Mouse (Mus musculus): ENCODE data around the gene Hsd3b6.
"Not testable (repeated sequence)": the region's sequence is repeated elsewhere in the genome, so short reads cannot be mapped to it uniquely, and the experiment has no call there.

The Hsd3b6 gene

GRCm38 (mm10) chr3:98814101-98814670 is at the start of gene Hsd3b6:
Gene Hsd3b6 (minus strand): TSS chr3:98814443.
- DNase-seq (ENCODE audit: low read depth, low spot score) = no peak

- DNase-seq (ENCODE audit: low read depth, low spot score) = no peak
Measured at GRCm38 (mm10) chr3:98862800-98863199, 48.6 kb upstream of the Hsd3b6 start.

- no peak for DNase-seq (ENCODE audit: low read depth, low spot score)
Measured at GRCm38 (mm10) chr3:98859576-98859975, 45.3 kb upstream of the Hsd3b6 start, which contains the start of gene Hsd3b1. Gene Hsd3b1 (minus strand): TSS chr3:98859794.

GRCm38 (mm10) chr3:98858051-98858450 is 43.8 kb upstream of the Hsd3b6 start:
- no peak for DNase-seq (ENCODE audit: low read depth, low spot score)

GRCm38 (mm10) chr3:98856892-98857291 is 42.6 kb upstream of the Hsd3b6 start:
- no peak for DNase-seq (ENCODE audit: low read depth, low spot score)

- no peak for DNase-seq (ENCODE audit: low read depth, low spot score)
Measured at GRCm38 (mm10) chr3:98855160-98855559, 40.9 kb upstream of the Hsd3b6 start.

- no peak for DNase-seq (ENCODE audit: low read depth, low spot score)
Measured at GRCm38 (mm10) chr3:98853685-98854084, 39.4 kb upstream of the Hsd3b6 start.

- no peak for DNase-seq (ENCODE audit: low read depth, low spot score)
Measured at GRCm38 (mm10) chr3:98853051-98853450, 38.8 kb upstream of the Hsd3b6 start.

- no peak for DNase-seq (ENCODE audit: low read depth, low spot score)
Measured at GRCm38 (mm10) chr3:98852631-98853030, 38.4 kb upstream of the Hsd3b6 start.

- no peak for DNase-seq (ENCODE audit: low read depth, low spot score)
Measured at GRCm38 (mm10) chr3:98851853-98852252, 37.6 kb upstream of the Hsd3b6 start.

- DNase-seq (ENCODE audit: low read depth, low spot score) = no peak
Measured at GRCm38 (mm10) chr3:98850262-98850661, 36.0 kb upstream of the Hsd3b6 start.

GRCm38 (mm10) chr3:98848898-98849297 is 34.7 kb upstream of the Hsd3b6 start:
- no peak for DNase-seq (ENCODE audit: low read depth, low spot score)

- DNase-seq (ENCODE audit: low read depth, low spot score) = not testable (repeated sequence)
Measured at GRCm38 (mm10) chr3:98812653-98813052, 1.6 kb downstream of the Hsd3b6 start.

GRCm38 (mm10) chr3:98805032-98805431 is 9.2 kb downstream of the Hsd3b6 start:
- DNase-seq (ENCODE audit: low read depth, low spot score) = not testable (repeated sequence)

- DNase-seq (ENCODE audit: low read depth, low spot score) = no peak
Measured at GRCm38 (mm10) chr3:98786551-98786950, 27.7 kb downstream of the Hsd3b6 start.

- no peak for DNase-seq (ENCODE audit: low read depth, low spot score)
Measured at GRCm38 (mm10) chr3:98782181-98782868, 31.9 kb downstream of the Hsd3b6 start.

GRCm38 (mm10) chr3:98780921-98781320 is 33.3 kb downstream of the Hsd3b6 start:
- DNase-seq (ENCODE audit: low read depth, low spot score) = no peak

GRCm38 (mm10) chr3:98764155-98764554 is 50.1 kb downstream of the Hsd3b6 start:
- DNase-seq (ENCODE audit: low read depth, low spot score) = no peak

- no peak for DNase-seq (ENCODE audit: low read depth, low spot score)
Measured at GRCm38 (mm10) chr3:98756836-98757235, 57.4 kb downstream of the Hsd3b6 start.

Measured in R1 (cell line).